Comparison of ENCODE assay signal across 8 mouse cellular contexts in genomic region chr4:48472052-48472791, GRCm38 (mm10). TPM values are rescaled to one million over a fixed set of nuclear protein-coding genes. Genes with fewer than 3 reads are reported as not detected.
DNase-seq lines count a peak whose midpoint lies in the region; ATAC-seq and TF ChIP-seq lines count a peak whose summit lies in the region.

No protein-coding gene starts in this region.

- no peak for TF ChIP-seq POLR2A in brain, embryonic 14.5 days (IDR thresholded peaks at IDR 0.05; ENCODE audit: borderline replicate concordance, extremely low read depth, insufficient read depth, insufficient read length, poor library complexity, severe bottlenecking)

- H3K36me3 ChIP-seq in hindbrain, embryonic 12.5 days = peaks cover 11% of the 10 kb centered on the region
- peaks cover 5% of the 10 kb centered on the region for H3K36me3 ChIP-seq in liver, embryonic 16.5 days (ENCODE audit: control insufficient read depth, insufficient read depth)

- H3K4me2 ChIP-seq in hindbrain, embryonic 12.5 days (replicated peaks) = peak overlapping the region; percentile 81
- peak overlapping the region; percentile 92 for H3K4me2 ChIP-seq in liver, embryonic 16.5 days (ENCODE audit: low read depth, low read length)

- peak overlapping the region; percentile 85 for H3K9ac ChIP-seq in hindbrain, embryonic 12.5 days
- peak overlapping the region; percentile 94 for H3K9ac ChIP-seq in liver, embryonic 16.5 days (ENCODE audit: low read depth, low read length)

- no peak for TF ChIP-seq CTCF in layer of hippocampus, adult 2 months (conservative IDR thresholded peaks at IDR 0.05)
- TF ChIP-seq CTCF in brain, embryonic 14.5 days (IDR thresholded peaks at IDR 0.05; ENCODE audit: borderline replicate concordance, extremely low read depth, insufficient read depth, insufficient read length) = no peak

- no peaks in the 10 kb centered on the region for H3K27me3 ChIP-seq in hindbrain, embryonic 12.5 days
- no peaks in the 10 kb centered on the region for H3K27me3 ChIP-seq in liver, embryonic 16.5 days (ENCODE audit: control insufficient read depth, insufficient read depth, low read depth, low read length)

- H3K27ac ChIP-seq in layer of hippocampus, adult 2 months = peak overlapping the region; percentile 85; the same call in 1 of the 2 replicates
- no peak overlapping the region for H3K27ac ChIP-seq in hindbrain, embryonic 12.5 days
- no peak overlapping the region for H3K27ac ChIP-seq in liver, embryonic 16.5 days (ENCODE audit: low read length)

- no peak for ATAC-seq in hindbrain, embryonic 12.5 days (ENCODE audit: low FRiP score)
- no peak for ATAC-seq in liver, embryonic 16.5 days (ENCODE audit: low read depth)

- DNase-seq in layer of hippocampus, adult 2 months (ENCODE audit: low spot score in 2 of 2) = no peak
- DNase-seq in layer of hippocampus, adult 8-10 months (ENCODE audit: low spot score in 2 of 2) = no peak
- DNase-seq in brain, embryonic 14.5 days (ENCODE audit: low read depth) = peak; percentile 15
- peak; percentile 8 for DNase-seq in testis, postnatal 14 days (ENCODE audit: low spot score)
- no peak for DNase-seq in thymus, postnatal 14 days
- no peak for DNase-seq in gastrocnemius, adult 8-10 months (ENCODE audit: low spot score in 2 of 2)

- WGBS in hindbrain, embryonic 12.5 days = 17% methylated on average over 12 of the region's 12 CpGs
- WGBS in liver, embryonic 16.5 days (ENCODE audit: insufficient replicate concordance) = 6% methylated on average over 12 of the region's 12 CpGs

- peaks cover 19% of the 10 kb centered on the region for H3K4me1 ChIP-seq in hindbrain, embryonic 12.5 days
- peaks cover 9% of the 10 kb centered on the region for H3K4me1 ChIP-seq in liver, embryonic 16.5 days (ENCODE audit: control insufficient read depth, low read depth, low read length)

- peak overlapping the region; percentile 91 for H3K4me3 ChIP-seq in layer of hippocampus, adult 2 months
- peak overlapping the region; percentile 80 for H3K4me3 ChIP-seq in hindbrain, embryonic 12.5 days
- H3K4me3 ChIP-seq in liver, embryonic 16.5 days (ENCODE audit: low read depth, low read length) = peak overlapping the region; percentile 94

- no peaks in the 10 kb centered on the region for H3K9me3 ChIP-seq in hindbrain, embryonic 12.5 days (replicated peaks)
- H3K9me3 ChIP-seq in liver, embryonic 16.5 days (replicated peaks; ENCODE audit: control insufficient read depth, low read length) = no peaks in the 10 kb centered on the region

RNA-seq across cellular contexts. Expression of gene Tex10, which starts 1.0 kb away (rescaled TPM):
- 10 to 100 TPM; 28.8 to 30.3 TPM for total RNA-seq in layer of hippocampus, adult 2 months (2021)
- 10 to 100 TPM; 22.5 to 36.6 (median 30.4) TPM for total RNA-seq in layer of hippocampus, adult 8-10 months (2022)
- polyA plus RNA-seq in brain, embryonic 14.5 days (2012; rRNA removed) = 28.7 and 36.8 TPM in 2 replicates
- polyA plus RNA-seq in hindbrain, embryonic 12.5 days (2016; fragmentation: Nextera tagmentation; extraction: Ambion mirVana) = 52.2 and 53.9 TPM in 2 replicates
- 12.7 and 12.8 TPM in 2 replicates for polyA plus RNA-seq in liver, embryonic 16.5 days (2015; fragmentation: Nextera tagmentation; extraction: Ambion mirVana)
- total RNA-seq in gastrocnemius, adult 8-10 months (2022) = 10 to 100 TPM in 3 of 4 experiments, 1 to 10 TPM in 1; 9.8 to 14.1 (median 12.0) TPM

Comparison
In these comparisons a context has a peak if more than half of its experiments do, and no peak if none do; other contexts are left out.
1. DNase-seq: peak in brain, embryonic 14.5 days (single experiment) and testis, postnatal 14 days (single experiment); none in layer of hippocampus, adult 2 months (0 of 2), layer of hippocampus, adult 8-10 months (0 of 2), thymus, postnatal 14 days (single experiment) and gastrocnemius, adult 8-10 months (0 of 2).
2. Peak in every context shown above with its lines, with median percentiles within 50 percentile points of each other: H3K4me3 ChIP-seq.